Mouse (Mus musculus): ENCODE results near the gene Lipa.

DNA sequence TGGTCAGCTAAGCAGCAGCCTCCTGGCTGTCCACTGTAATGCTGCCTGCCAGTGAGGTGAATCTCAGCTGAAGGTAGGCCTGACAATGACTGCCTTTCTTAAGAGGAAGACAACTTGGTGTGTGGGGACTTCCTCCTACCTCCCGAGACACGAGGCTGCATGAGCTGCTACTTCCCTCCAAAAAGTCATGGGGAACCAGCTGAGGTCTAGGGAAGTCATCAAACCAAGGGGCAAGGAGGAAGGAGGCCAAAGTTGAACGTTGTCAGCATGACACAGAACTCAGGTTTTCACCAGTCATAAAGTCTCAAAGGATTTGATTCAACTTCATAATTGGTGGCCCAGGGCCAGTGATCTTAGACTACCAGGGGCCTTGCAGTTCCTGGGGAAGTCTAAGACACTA lies 11.6 kb downstream of the Lipa start:
- TF ChIP-seq POLR2A (IDR thresholded peaks at IDR 0.05; ENCODE audit: low read depth, low read length) (no peak), CTCF (IDR thresholded peaks at IDR 0.05; ENCODE audit: extremely low read depth, insufficient read depth, insufficient read length, insufficient replicate concordance) (no peak)
